8 mouse cellular contexts compared by ENCODE assay signal in genomic region chr16:55933681-55934343, GRCm38 (mm10). TPM values are rescaled to one million over a fixed set of nuclear protein-coding genes. Genes with fewer than 3 reads are reported as not detected.
DNase-seq lines count a peak whose midpoint lies in the region; TF ChIP-seq lines count a peak whose summit lies in the region.

No protein-coding gene starts in this region.

- no peak for TF ChIP-seq CTCF in E14TG2a.4 (conservative IDR thresholded peaks at IDR 0.05; ENCODE audit: low read length)

- H3K27me3 ChIP-seq in E14TG2a.4 (ENCODE audit: insufficient read depth, low read length): no peaks in the 10 kb centered on the region; the same call in 1 of the 2 replicates
- H3K27me3 ChIP-seq in erythroblast, embryonic 14.5 days (ENCODE audit: control insufficient read depth): no peaks in the 10 kb centered on the region

- DNase-seq in adrenal gland, postnatal 25 days: peak; percentile 29
- DNase-seq in heart, postnatal 25 days (ENCODE audit: low spot score): peak; percentile 7
- peak; percentile 35 to 49 for DNase-seq in layer of hippocampus, postnatal 10 days (ENCODE audit: low spot score in 2 of 2)
- DNase-seq in lung, postnatal 10 days: peak; percentile 45
- peak; percentile 29 for DNase-seq in right cerebral cortex, postnatal 25 days
- DNase-seq in urinary bladder, postnatal 4 days (ENCODE audit: low spot score in 2 of 2): peak; percentile 29 to 59

- H3K4me1 ChIP-seq in E14TG2a.4 (replicated peaks; ENCODE audit: low read depth, low read length): peaks cover 19% of the 10 kb centered on the region
- H3K4me1 ChIP-seq in erythroblast, embryonic 14.5 days (ENCODE audit: control insufficient read depth): peaks cover 20% of the 10 kb centered on the region

- H3K36me3 ChIP-seq in E14TG2a.4 (ENCODE audit: insufficient read depth, low read length): peaks cover 16% of the 10 kb centered on the region
- peaks cover 20% of the 10 kb centered on the region for H3K36me3 ChIP-seq in erythroblast, embryonic 14.5 days (ENCODE audit: control insufficient read depth)

- peak overlapping the region; percentile 91 for H3K4me3 ChIP-seq in E14TG2a.4 (replicated peaks; ENCODE audit: low read length)
- peak overlapping the region; percentile 90 for H3K4me3 ChIP-seq in erythroblast, embryonic 14.5 days (replicated peaks)

- no peaks in the 10 kb centered on the region for H3K9me3 ChIP-seq in E14TG2a.4 (ENCODE audit: low read length)
- H3K9me3 ChIP-seq in erythroblast, embryonic 14.5 days (ENCODE audit: control insufficient read depth, low read length): peaks cover 3% of the 10 kb centered on the region; the same call in 1 of the 2 replicates

- intact Hi-C loops in heart, postnatal 25 days (cut with DNase I): no loop called here

RNA-seq across cellular contexts. Expression of gene Cep97, which starts 0.8 kb away (rescaled TPM):
- 11.4 and 13.1 TPM in 2 replicates for total RNA-seq in adrenal gland, postnatal 25 days (2021)
- polyA plus RNA-seq in erythroblast, embryonic 14.5 days (2012): 0.25 and 0.26 TPM in 2 replicates
- total RNA-seq in heart, postnatal 25 days (2021): 1 to 10 TPM; 6.0 to 6.4 TPM
- total RNA-seq in layer of hippocampus, postnatal 10 days (2021): 10 to 100 TPM in 1 of 2 experiments, 1 to 10 TPM in 1; 9.8 to 11.5 TPM

RNA-seq across cellular contexts. Expression of gene Rpl24, which starts 32.3 kb away (rescaled TPM):
- 738 and 757 TPM in 2 replicates for total RNA-seq in adrenal gland, postnatal 25 days (2021)
- polyA plus RNA-seq in erythroblast, embryonic 14.5 days (2012): 15.4 and 21.4 TPM in 2 replicates
- 100 to 1,000 TPM; 504 to 557 TPM for total RNA-seq in heart, postnatal 25 days (2021)
- 100 to 1,000 TPM; 450 to 460 TPM for total RNA-seq in layer of hippocampus, postnatal 10 days (2021)

RNA-seq across cellular contexts. Expression of gene Nxpe3, which starts 38.7 kb away (rescaled TPM):
- 1.6 and 2.0 TPM in 2 replicates for total RNA-seq in adrenal gland, postnatal 25 days (2021)
- 0.03 TPM in 1 of 2 replicates, not detected in the other for polyA plus RNA-seq in erythroblast, embryonic 14.5 days (2012)
- under 1 TPM; 0.31 to 0.42 TPM for total RNA-seq in heart, postnatal 25 days (2021)
- 1 to 10 TPM; 7.9 to 8.3 TPM for total RNA-seq in layer of hippocampus, postnatal 10 days (2021)

RNA-seq across cellular contexts. Expression of gene Zbtb11, which starts 39.9 kb away (rescaled TPM):
- total RNA-seq in adrenal gland, postnatal 25 days (2021): 20.6 and 22.2 TPM in 2 replicates
- polyA plus RNA-seq in erythroblast, embryonic 14.5 days (2012): 0.14 and 0.22 TPM in 2 replicates
- 10 to 100 TPM in 1 of 2 experiments, 1 to 10 TPM in 1; 9.7 to 11.4 TPM for total RNA-seq in heart, postnatal 25 days (2021)
- total RNA-seq in layer of hippocampus, postnatal 10 days (2021): 10 to 100 TPM; 30.3 to 32.1 TPM

Comparison
In these comparisons a context has a peak if more than half of its experiments do, and no peak if none do; other contexts are left out.
1. Peak in every context shown above with its lines: DNase-seq and H3K4me3 ChIP-seq.